Mouse (Mus musculus) granulocyte monocyte progenitor cell, adult 5-6 weeks (primary cell): Measurements from ENCODE around the gene Hepacam. TPM values are rescaled to one million over a fixed set of nuclear protein-coding genes. Genes with fewer than 3 reads are reported as not detected.
A peak's percentile ranks its signal among the peaks of the same experiment; 100 is the strongest.

Experiments
- ATAC-seq: replicated peaks from 2 replicates; pipeline ENCODE4 v1.8.0; 2016; ENCODE audit warnings: mild to moderate bottlenecking, moderate TSS enrichment, inconsistent platforms; ENCODE audit not compliant: poor library complexity, severe bottlenecking
- total RNA-seq, 2 experiments: library from RNA; stranded (forward) in 1 of 2; stranded (reverse) in 1 of 2; fragments of 200-712, 200-1000 nt in 1 of 2; fragments of >200 nt in 1 of 2; fragmentation: Nextera tagmentation in 1 of 2; gene quantifications; 2 replicates each; pipeline ENCODE4 v1.2.3; 2014 to 2017

Hepacam gene
- total RNA-seq, 2 experiments from 2014 or later = not detected

- peak; percentile 57 for ATAC-seq
These were observed 65.0 kb downstream of the Hepacam start for GRCm38 (mm10) chr9:37432026-37432666.

- no peak for ATAC-seq
These were observed 65.7 kb downstream of the Hepacam start, which contains the start of gene Robo3 for GRCm38 (mm10) chr9:37432720-37433421. Robo3 (minus strand) TSS chr9:37433246.

- peak; percentile 16 for ATAC-seq
These were observed 66.8 kb downstream of the Hepacam start for GRCm38 (mm10) chr9:37433823-37434560.

GRCm38 (mm10) chr9:37434932-37435331 lies 67.8 kb downstream of the Hepacam start:
- ATAC-seq = no peak

- no peak for ATAC-seq
These were observed 68.5 kb downstream of the Hepacam start for GRCm38 (mm10) chr9:37435616-37436015.

Other genes with a start within 250 kb of the Hepacam start
- gene Pknox2, start 219.9 kb upstream of the Hepacam start, total RNA-seq (2014; fragmentation: Nextera tagmentation) = not detected in 2 replicates
- gene Pknox2, start 219.9 kb upstream of the Hepacam start, total RNA-seq (2017) = not detected in 2 replicates
- gene Tmem218, start 159.1 kb upstream of the Hepacam start, total RNA-seq (2014; fragmentation: Nextera tagmentation) = 2.0 and 4.1 TPM in 2 replicates
- gene Tmem218, start 159.1 kb upstream of the Hepacam start, total RNA-seq (2017) = 1.9 and 4.2 TPM in 2 replicates
- 0.81 TPM in 1 of 2 replicates, not detected in the other for gene Slc37a2, start 111.6 kb upstream of the Hepacam start, total RNA-seq (2014; fragmentation: Nextera tagmentation)
- gene Slc37a2, start 111.6 kb upstream of the Hepacam start, total RNA-seq (2017) = 0.34 and 0.52 TPM in 2 replicates
- 13.3 and 16.7 TPM in 2 replicates for gene Ccdc15, start 18.9 kb upstream of the Hepacam start, total RNA-seq (2014; fragmentation: Nextera tagmentation)
- gene Ccdc15, start 18.9 kb upstream of the Hepacam start, total RNA-seq (2017) = 11.7 and 14.5 TPM in 2 replicates
- 0.30 TPM in 1 of 2 replicates, not detected in the other for gene Robo4, start 34.5 kb downstream of the Hepacam start, total RNA-seq (2014; fragmentation: Nextera tagmentation)
- 0.04 TPM in 1 of 2 replicates, not detected in the other for gene Robo4, start 34.5 kb downstream of the Hepacam start, total RNA-seq (2017)
- gene Robo3, start 65.9 kb downstream of the Hepacam start, total RNA-seq (2014; fragmentation: Nextera tagmentation) = 0.95 TPM in 1 of 2 replicates, not detected in the other
- 0.13 and 2.2 TPM in 2 replicates for gene Robo3, start 65.9 kb downstream of the Hepacam start, total RNA-seq (2017)
- 24.7 and 30.4 TPM in 2 replicates for gene Msantd2, start 122.0 kb downstream of the Hepacam start, total RNA-seq (2014; fragmentation: Nextera tagmentation)
- 20.6 and 31.1 TPM in 2 replicates for gene Msantd2, start 122.0 kb downstream of the Hepacam start, total RNA-seq (2017)
- not detected in 2 replicates for gene Esam, start 160.7 kb downstream of the Hepacam start, total RNA-seq (2014; fragmentation: Nextera tagmentation)
- not detected in 2 replicates for gene Esam, start 160.7 kb downstream of the Hepacam start, total RNA-seq (2017)
- gene Vsig2, start 171.9 kb downstream of the Hepacam start, total RNA-seq (2014; fragmentation: Nextera tagmentation) = 3.1 TPM in 1 of 2 replicates, not detected in the other
- gene Vsig2, start 171.9 kb downstream of the Hepacam start, total RNA-seq (2017) = not detected in 2 replicates
- 4.3 and 12.5 TPM in 2 replicates for gene Nrgn, start 185.6 kb downstream of the Hepacam start, total RNA-seq (2014; fragmentation: Nextera tagmentation)
- 1.2 and 1.9 TPM in 2 replicates for gene Nrgn, start 185.6 kb downstream of the Hepacam start, total RNA-seq (2017)
- 11.0 and 16.9 TPM in 2 replicates for gene Siae, start 188.3 kb downstream of the Hepacam start, total RNA-seq (2014; fragmentation: Nextera tagmentation)
- 10.3 and 10.8 TPM in 2 replicates for gene Siae, start 188.3 kb downstream of the Hepacam start, total RNA-seq (2017)
- gene Spa17, start 246.4 kb downstream of the Hepacam start, total RNA-seq (2014; fragmentation: Nextera tagmentation) = 1.3 and 2.4 TPM in 2 replicates
- 1.2 and 2.2 TPM in 2 replicates for gene Spa17, start 246.4 kb downstream of the Hepacam start, total RNA-seq (2017)